Mouse (Mus musculus) telencephalon, adult 2 months (tissue): Measurements from ENCODE around the gene Rcbtb2.

Source experiments
- DNase-seq: peaks from one replicate; pipeline ENCODE4 v3.0.0-alpha.2; 2011; ENCODE audit warnings: low read depth, low spot score

Gene Rcbtb2

GRCm38 (mm10) chr14:73146721-73147120 lies 23.9 kb downstream of the Rcbtb2 start:
- no peak for DNase-seq

- no peak for DNase-seq
Measured at GRCm38 (mm10) chr14:73148125-73148524, 25.3 kb downstream of the Rcbtb2 start.

GRCm38 (mm10) chr14:73161303-73161702 lies 38.5 kb downstream of the Rcbtb2 start:
- no peak for DNase-seq

GRCm38 (mm10) chr14:73162192-73162800 lies 39.5 kb downstream of the Rcbtb2 start:
- DNase-seq, result peak; percentile 27

GRCm38 (mm10) chr14:73163363-73163998 lies 40.6 kb downstream of the Rcbtb2 start:
- DNase-seq, result no peak

- DNase-seq, result no peak
Measured at GRCm38 (mm10) chr14:73165136-73165535, 42.3 kb downstream of the Rcbtb2 start.

- DNase-seq, result no peak
Measured at GRCm38 (mm10) chr14:73168605-73169004, 45.8 kb downstream of the Rcbtb2 start.

- no peak for DNase-seq
Measured at GRCm38 (mm10) chr14:73169926-73170844, 47.3 kb downstream of the Rcbtb2 start.

- DNase-seq, result no peak
Measured at GRCm38 (mm10) chr14:73172196-73173011, 49.6 kb downstream of the Rcbtb2 start.

- DNase-seq, result no peak
Measured at GRCm38 (mm10) chr14:73173662-73174061, 50.8 kb downstream of the Rcbtb2 start.

- DNase-seq, result no peak
Measured at GRCm38 (mm10) chr14:73174091-73174995, 51.5 kb downstream of the Rcbtb2 start.

- no peak for DNase-seq
Measured at GRCm38 (mm10) chr14:73175031-73175430, 52.2 kb downstream of the Rcbtb2 start.

GRCm38 (mm10) chr14:73175814-73176213 lies 53.0 kb downstream of the Rcbtb2 start:
- no peak for DNase-seq

- no peak for DNase-seq
Measured at GRCm38 (mm10) chr14:73176266-73176665, 53.4 kb downstream of the Rcbtb2 start.

GRCm38 (mm10) chr14:73177961-73178360 lies 55.1 kb downstream of the Rcbtb2 start:
- no peak for DNase-seq

GRCm38 (mm10) chr14:73179221-73179681 lies 56.4 kb downstream of the Rcbtb2 start:
- no peak for DNase-seq

- no peak for DNase-seq
Measured at GRCm38 (mm10) chr14:73180671-73181070, 57.8 kb downstream of the Rcbtb2 start.

- DNase-seq, result no peak
Measured at GRCm38 (mm10) chr14:73181144-73181543, 58.3 kb downstream of the Rcbtb2 start.

- no peak for DNase-seq
Measured at GRCm38 (mm10) chr14:73186875-73187274, 64.0 kb downstream of the Rcbtb2 start.

- DNase-seq, result peak; percentile 55
Measured at GRCm38 (mm10) chr14:73199058-73199457, 76.2 kb downstream of the Rcbtb2 start.
